Mouse (Mus musculus) lung, postnatal 0 days (tissue): ENCODE data around the gene Hcn2. TPM values are rescaled to one million over a fixed set of nuclear protein-coding genes. Genes with fewer than 3 reads are reported as not detected.
A peak's percentile ranks its signal among the peaks of the same experiment; 100 is the strongest.
"Not testable (repeated sequence)": the region's sequence is repeated elsewhere in the genome, so short reads cannot be mapped to it uniquely, and the experiment has no call there.

ENCODE experiments used
- ATAC-seq: fragments of 200-750 bp; cut with Nextera tagmentation; 2 replicates; pipeline ENCODE4 v1.8.0; 2017; ENCODE audit warnings: moderate library complexity
- DNase-seq: peaks from one replicate; pipeline ENCODE4 v3.0.0-alpha.2; 2016; ENCODE audit warnings: low spot score
- H3K27ac ChIP-seq: fragments of 300-500 bp; sonication (generic); 2 replicates; pipeline ENCODE4 v1.5.1; 2014; ENCODE audit warnings: antibody characterized with exemption, mild to moderate bottlenecking, low read length, mixed read lengths
- H3K27me3 ChIP-seq: fragments of 300-500 bp; sonication (generic); replicated peaks from 2 replicates; pipeline ENCODE4 v1.6.1; 2014; ENCODE audit warnings: low read length, mixed read lengths; ENCODE audit not compliant: insufficient read depth
- H3K36me3 ChIP-seq: fragments of 300-500 bp; sonication (generic); 2 replicates; pipeline ENCODE4 v1.6.1; 2014; ENCODE audit warnings: low read length, mixed read lengths; ENCODE audit not compliant: insufficient read depth
- H3K4me1 ChIP-seq: fragments of 300-500 bp; sonication (generic); 2 replicates; pipeline ENCODE4 v1.6.1; 2014; ENCODE audit warnings: antibody characterized with exemption, low read depth, low read length, mixed read lengths; ENCODE audit not compliant: insufficient read depth
- H3K4me2 ChIP-seq: fragments of 300-500 bp; sonication (generic); replicated peaks from 2 replicates; pipeline ENCODE4 v1.6.1; 2014; ENCODE audit warnings: low read depth, mild to moderate bottlenecking, low read length, moderate library complexity, mixed read lengths
- H3K4me3 ChIP-seq: fragments of 300-500 bp; sonication (generic); 2 replicates; pipeline ENCODE4 v1.5.1; 2014; ENCODE audit warnings: low read depth, low read length
- H3K9ac ChIP-seq: fragments of 300-500 bp; sonication (generic); replicated peaks from 2 replicates; pipeline ENCODE4 v1.6.1; 2014; ENCODE audit warnings: low read depth, mild to moderate bottlenecking
- H3K9me3 ChIP-seq: fragments of 300-500 bp; sonication (generic); 2 replicates; pipeline ENCODE4 v1.6.1; 2016; ENCODE audit warnings: low read length, mixed read lengths
- CTCF ChIP-seq: IDR thresholded peaks from 2 replicates; pipeline ENCODE4 v1.5.1; 2016; ENCODE audit warnings: antibody characterized with exemption, mild to moderate bottlenecking
- EP300 ChIP-seq: IDR thresholded peaks from 2 replicates; pipeline ENCODE4 v1.6.1; 2016; ENCODE audit warnings: antibody characterized with exemption, mild to moderate bottlenecking, control low read depth
- WGBS: fragments of 180-500 bp; shearing (Covaris S2); extraction: QIAGEN DNeasy Blood & Tissue Kit; methylation state at CpG from one replicate; pipeline ENCODE4 v1.1.7; 2014; 5-methylcytosine and 5-hydroxymethylcytosine counted together
- polyA plus RNA-seq: library from polyadenylated mRNA; unstranded; fragments of >200 nt; fragmentation: Nextera tagmentation; extraction: Ambion mirVana; gene quantifications from 2 replicates; pipeline ENCODE4 v1.2.1, GENCODE M21; 2015

Hcn2 gene
- polyA plus RNA-seq, 1 experiment from 2014 or later: 0.12 TPM

- Histone ChIP-seq H3K27me3 (no peaks in the 10 kb centered on the region), H3K9me3 (no peaks in the 10 kb centered on the region), H3K4me1 (peaks cover 30% of the 10 kb centered on the region; the same call in 1 of the 2 replicates), H3K4me3 (no peak overlapping the region), H3K27ac (peak overlapping the region; percentile 88), H3K4me2 (no peak overlapping the region), H3K9ac (no peak overlapping the region), H3K36me3 (no peaks in the 10 kb centered on the region)
- DNase-seq (no peak), ATAC-seq (no peak)
- TF ChIP-seq EP300 (no peak), CTCF (no peak)
- 27% methylated on average over 7 of the region's 7 CpGs for WGBS
These were observed 15.8 kb upstream of the Hcn2 start for GRCm38 (mm10) chr10:79700676-79701075.

- WGBS: 26% methylated on average over 10 of the region's 10 CpGs
- no peak overlapping the region for H3K4me2 ChIP-seq
- no peaks in the 10 kb centered on the region for H3K36me3 ChIP-seq
- H3K4me3 ChIP-seq: no peak overlapping the region
- DNase-seq: peak; percentile 93
- peak overlapping the region; percentile 88 for H3K27ac ChIP-seq
- peak; percentile 70 for ATAC-seq
- H3K27me3 ChIP-seq: no peaks in the 10 kb centered on the region
- peaks cover 33% of the 10 kb centered on the region; the same call in 1 of the 2 replicates for H3K4me1 ChIP-seq
- TF ChIP-seq CTCF: no peak
- TF ChIP-seq EP300: peak; percentile 56
- H3K9ac ChIP-seq: no peak overlapping the region
- no peaks in the 10 kb centered on the region for H3K9me3 ChIP-seq
These were observed 14.8 kb upstream of the Hcn2 start for GRCm38 (mm10) chr10:79701443-79702129.

GRCm38 (mm10) chr10:79702970-79703369, 13.5 kb upstream of the Hcn2 start:
- H3K27ac ChIP-seq, H3K36me3 ChIP-seq, H3K4me3 ChIP-seq, H3K4me2 ChIP-seq, H3K27me3 ChIP-seq, DNase-seq, ATAC-seq, H3K9me3 ChIP-seq, H3K9ac ChIP-seq: not testable (repeated sequence)
- peaks cover 37% of the 10 kb centered on the region for H3K4me1 ChIP-seq
- 68% methylated on average over 2 of the region's 4 CpGs for WGBS

GRCm38 (mm10) chr10:79703541-79703940, 12.9 kb upstream of the Hcn2 start:
- Histone ChIP-seq H3K9me3 (no peaks in the 10 kb centered on the region), H3K27me3 (no peaks in the 10 kb centered on the region), H3K4me3 (no peak overlapping the region; the same call in 1 of the 2 replicates), H3K36me3 (no peaks in the 10 kb centered on the region), H3K4me2 (peak overlapping the region; percentile 58), H3K27ac (0 out of 2 replicates have a peak overlapping the region, but pooled peaks have one; percentile 54), H3K4me1 (peaks cover 31% of the 10 kb centered on the region), H3K9ac (no peak overlapping the region)
- DNase-seq (no peak), ATAC-seq (no peak)
- TF ChIP-seq EP300: no peak
- TF ChIP-seq CTCF: no peak
- 75% methylated on average over 10 of the region's 10 CpGs for WGBS

GRCm38 (mm10) chr10:79704065-79704969, 12.1 kb upstream of the Hcn2 start, which contains the start of gene Bsg:
Gene Bsg (plus strand): TSS chr10:79704491.
- Histone ChIP-seq H3K4me1 (peaks cover 28% of the 10 kb centered on the region), H3K4me2 (peak within 1 kb of the TSS; percentile 58), H3K36me3 (no peaks in the 10 kb centered on the region; the same call in 1 of the 2 replicates), H3K4me3 (peak within 1 kb of the TSS; percentile 65), H3K27ac (peak within 1 kb of the TSS; percentile 68), H3K27me3 (no peaks in the 10 kb centered on the region), H3K9me3 (no peaks in the 10 kb centered on the region), H3K9ac (peak within 1 kb of the TSS; percentile 80)
- TF ChIP-seq CTCF (peak; percentile 71), EP300 (no peak)
- peak; percentile 99 for DNase-seq
- ATAC-seq: peak; percentile 94
- WGBS: under 1% methylated on average over 47 of the region's 65 CpGs

- peak overlapping the region; percentile 80 for H3K9ac ChIP-seq
- peaks cover 25% of the 10 kb centered on the region for H3K4me1 ChIP-seq
- H3K27me3 ChIP-seq: no peaks in the 10 kb centered on the region
- no peak for TF ChIP-seq EP300
- no peak for TF ChIP-seq CTCF
- 3% methylated on average over 10 of the region's 10 CpGs for WGBS
- ATAC-seq (no peak), DNase-seq (no peak)
- H3K4me3 ChIP-seq: peak overlapping the region; percentile 65
- H3K4me2 ChIP-seq: peak overlapping the region; percentile 58
- H3K9me3 ChIP-seq: no peaks in the 10 kb centered on the region
- peaks cover 1% of the 10 kb centered on the region for H3K36me3 ChIP-seq
- peak overlapping the region; percentile 68 for H3K27ac ChIP-seq
These were observed 11.5 kb upstream of the Hcn2 start for GRCm38 (mm10) chr10:79704970-79705360.
